Mouse (Mus musculus) CD4-positive, CD25-positive, alpha-beta regulatory T cell, adult 4 months (primary cell): ENCODE data around the gene Tmem179. TPM values are rescaled to one million over a fixed set of nuclear protein-coding genes. Genes with fewer than 3 reads are reported as not detected.

Experiments used
- ATAC-seq: one replicate; pipeline ENCODE4 v1.8.0; 2017
- polyA plus RNA-seq, 2 experiments: library from polyadenylated mRNA; unstranded; fragments of 100-300 nt; shearing (Covaris generic); gene quantifications; one replicate each; pipeline ENCODE4 v1.2.1; 2017

The Tmem179 gene
- polyA plus RNA-seq, 2 experiments from 2014 or later: not detected

DNA sequence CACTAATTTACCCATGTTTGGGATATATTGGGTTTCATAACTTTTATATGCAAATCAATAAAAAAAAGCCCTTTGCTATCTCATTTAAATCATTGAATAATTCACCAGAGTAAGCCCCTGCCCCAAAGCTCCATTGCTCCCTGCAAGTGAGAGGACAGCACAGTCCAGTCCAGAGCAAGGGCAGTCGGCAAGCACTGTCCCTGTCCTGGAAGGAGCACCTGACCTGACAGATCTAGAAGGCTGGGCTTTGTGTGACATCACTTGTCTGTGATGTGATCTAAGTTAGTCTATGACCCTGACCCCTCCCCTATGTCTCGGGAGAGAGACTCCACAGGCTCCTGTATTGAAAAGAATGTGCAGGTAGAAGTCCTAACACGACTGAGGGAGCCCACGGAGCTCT is 17.2 kb upstream of the Tmem179 start:
- ATAC-seq: no peak

DNA sequence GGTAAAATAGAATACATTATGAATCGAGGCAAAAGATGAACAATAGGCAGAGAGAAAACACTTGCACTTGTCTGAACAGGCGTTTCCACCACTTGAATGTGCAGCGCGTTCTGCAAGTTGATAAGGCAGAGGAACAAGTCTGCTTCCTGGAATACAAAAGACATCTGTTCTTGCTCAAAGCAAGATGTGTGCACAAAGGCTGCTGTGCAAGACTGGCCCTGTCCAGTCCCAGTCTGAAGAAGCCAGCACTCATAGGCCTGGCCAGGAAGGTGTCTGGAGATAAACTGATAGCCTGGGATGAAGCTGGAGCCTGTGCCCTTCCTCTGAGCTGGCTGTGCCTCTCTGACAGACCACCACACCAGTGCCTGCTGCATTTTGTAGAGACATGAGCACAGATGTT is 1.6 kb upstream of the Tmem179 start:
- ATAC-seq: no peak

DNA sequence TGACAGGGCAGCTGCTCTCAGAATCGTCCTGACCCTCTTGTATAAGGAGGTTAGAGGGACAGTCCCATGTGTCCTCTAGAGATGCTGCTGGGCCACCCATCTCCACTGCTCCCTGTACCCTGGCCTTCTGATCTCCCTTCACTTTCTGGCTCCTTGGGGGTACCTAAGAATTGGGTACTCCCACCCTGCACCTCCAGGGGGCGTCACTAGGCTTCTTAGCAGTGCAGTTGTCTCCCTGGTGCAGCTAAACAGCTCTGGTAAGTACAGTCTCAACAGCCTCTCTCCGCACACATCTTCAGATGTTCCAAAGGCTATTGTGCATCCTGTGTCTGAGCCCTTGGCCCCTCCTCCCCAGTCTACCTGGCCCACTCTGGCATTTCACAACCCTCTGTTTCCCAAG is 1.6 kb downstream of the Tmem179 start:
- ATAC-seq: no peak

DNA sequence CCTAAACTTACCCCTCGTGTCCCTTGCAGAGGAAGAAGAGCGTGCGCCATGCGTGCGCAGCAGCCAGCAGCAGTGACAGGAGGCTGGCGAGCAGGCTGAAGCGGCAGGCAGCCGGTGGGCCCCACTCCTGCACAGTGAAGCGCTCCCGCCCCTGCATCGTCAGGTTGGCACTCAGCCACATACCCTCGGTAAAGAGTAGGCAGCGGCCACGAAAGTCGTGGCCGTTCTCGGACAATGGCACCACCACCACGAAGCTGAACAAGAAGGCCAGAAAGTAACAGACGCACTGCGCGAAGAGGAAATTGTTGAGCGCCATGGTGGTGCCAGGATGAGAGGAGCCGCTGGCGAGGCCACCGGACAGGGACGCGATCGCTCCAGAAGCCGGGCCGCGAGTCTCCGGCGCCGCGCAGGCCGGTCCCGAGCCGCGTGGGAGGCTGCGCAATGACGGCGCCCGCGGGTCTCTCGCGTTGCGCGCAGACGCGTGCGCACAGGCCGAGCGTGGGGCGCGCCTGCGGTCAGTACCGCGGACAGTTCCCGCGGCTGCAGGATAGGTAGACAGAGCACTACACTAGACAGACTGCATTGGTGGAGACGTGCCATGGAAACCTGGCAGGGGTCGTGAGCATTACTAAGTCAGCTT is 5.7 kb downstream of the Tmem179 start:
- ATAC-seq: no peak

DNA sequence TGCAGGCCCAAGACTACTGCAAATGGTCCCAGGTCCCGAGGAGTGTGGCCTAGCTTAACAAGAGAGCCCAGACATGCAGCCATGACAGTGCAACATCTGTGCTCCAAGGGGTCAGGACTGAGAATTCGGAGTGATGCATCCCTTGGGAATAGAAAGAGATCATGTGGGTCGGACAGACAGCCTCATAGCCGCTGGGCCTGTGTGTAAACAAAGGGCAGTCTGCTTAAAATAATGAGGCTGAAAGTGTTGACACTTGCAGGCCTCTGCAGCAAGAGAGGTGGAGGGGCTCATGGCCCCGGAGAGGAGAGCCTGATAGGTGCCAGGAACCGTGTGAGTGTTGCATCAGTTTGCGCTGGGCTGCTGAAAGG is 6.2 kb downstream of the Tmem179 start:
- ATAC-seq: no peak

DNA sequence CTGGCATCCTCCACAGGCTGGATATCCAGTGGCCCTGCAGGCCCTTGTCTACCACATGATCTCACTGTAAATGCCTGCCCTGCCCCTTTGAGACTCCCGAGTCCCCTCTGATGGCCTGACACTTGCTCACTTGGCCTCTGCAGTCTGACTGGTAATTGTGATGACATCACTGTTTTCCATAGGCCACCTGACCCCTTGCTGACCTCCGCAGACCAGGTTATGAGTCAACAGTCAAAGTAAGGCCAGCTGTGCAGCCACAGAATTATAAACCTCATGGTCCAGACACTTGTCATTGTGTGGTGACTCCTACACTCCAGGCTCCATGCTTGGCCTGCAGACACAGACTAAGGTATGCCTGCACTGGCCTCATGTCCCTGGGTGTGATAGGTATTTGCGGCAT is 8.6 kb downstream of the Tmem179 start:
- ATAC-seq: no peak

DNA sequence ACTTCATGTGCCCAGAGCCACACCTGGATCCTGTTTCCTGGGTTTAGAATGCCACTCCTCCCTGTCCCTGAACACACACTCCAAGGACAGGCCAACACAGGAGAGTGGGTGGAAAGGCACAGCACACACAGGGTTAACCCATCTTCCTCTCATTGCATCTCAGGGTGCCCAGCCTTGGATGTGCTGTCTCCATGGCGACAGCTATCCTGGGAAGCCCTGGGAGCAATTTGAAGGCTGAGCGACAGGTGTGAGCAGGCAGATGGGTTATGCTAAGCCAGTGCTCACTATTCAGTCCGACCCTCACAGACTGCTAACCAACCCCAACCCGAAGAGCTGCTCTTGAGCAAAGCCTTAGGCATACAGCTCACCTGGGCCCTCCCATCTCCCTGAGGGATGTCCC is 9.3 kb downstream of the Tmem179 start:
- no peak for ATAC-seq

DNA sequence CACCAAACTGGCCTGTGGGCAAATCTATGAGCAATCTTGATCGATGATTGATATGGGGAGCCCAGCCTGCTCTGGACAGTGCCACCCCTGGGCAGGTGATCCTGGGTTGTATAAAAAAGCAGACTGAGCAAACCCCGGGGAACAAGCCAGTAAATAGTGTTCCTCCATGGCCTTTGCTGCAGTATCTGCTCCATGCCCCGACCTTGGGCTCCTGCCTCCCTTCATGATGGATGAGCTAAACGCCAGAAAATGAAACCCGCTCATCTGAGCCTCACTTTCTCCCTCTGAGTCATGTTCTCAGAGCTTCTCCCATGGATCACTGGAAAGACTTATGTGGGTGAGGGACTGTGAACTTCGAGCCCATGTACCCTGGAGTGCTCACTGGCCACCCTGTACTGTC is 10.3 kb downstream of the Tmem179 start:
- ATAC-seq: no peak

DNA sequence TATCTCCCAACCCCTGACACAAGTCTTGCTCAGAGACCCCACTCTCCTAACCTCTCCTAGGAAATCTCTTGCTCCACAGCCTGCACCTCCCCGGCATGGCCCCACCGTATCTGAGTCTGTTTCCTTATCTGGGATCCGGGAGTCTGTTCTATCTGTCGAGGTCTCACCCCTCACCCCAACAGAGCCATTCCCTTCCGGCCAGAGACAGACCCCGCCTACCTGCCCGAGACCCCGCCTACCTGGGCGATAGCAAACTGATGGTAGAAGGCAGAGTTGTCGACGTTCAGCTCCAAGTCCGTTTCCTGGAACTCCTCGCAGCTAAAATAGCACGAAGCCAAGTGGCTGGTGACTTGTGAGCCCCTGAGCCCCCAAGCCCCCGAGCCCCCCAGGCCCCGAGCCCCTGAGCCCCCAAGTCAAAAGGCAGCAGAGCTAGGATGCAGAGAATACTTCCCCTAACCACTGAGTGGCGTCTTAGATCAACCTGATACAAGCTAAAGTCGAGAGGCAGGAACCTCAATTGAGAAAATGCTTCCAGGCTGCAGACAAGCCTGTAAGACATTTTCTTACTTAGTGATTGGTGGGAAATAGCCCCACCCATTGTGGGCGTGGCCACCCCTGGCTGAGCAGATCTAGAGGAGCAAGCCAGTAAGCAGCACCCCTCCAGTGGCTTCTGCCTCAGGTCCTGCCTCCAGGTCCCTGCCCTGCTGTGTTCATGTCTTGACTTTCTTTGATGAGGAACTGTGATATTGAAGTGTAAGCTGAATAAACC is 13.4 kb downstream of the Tmem179 start:
- ATAC-seq: no peak

DNA sequence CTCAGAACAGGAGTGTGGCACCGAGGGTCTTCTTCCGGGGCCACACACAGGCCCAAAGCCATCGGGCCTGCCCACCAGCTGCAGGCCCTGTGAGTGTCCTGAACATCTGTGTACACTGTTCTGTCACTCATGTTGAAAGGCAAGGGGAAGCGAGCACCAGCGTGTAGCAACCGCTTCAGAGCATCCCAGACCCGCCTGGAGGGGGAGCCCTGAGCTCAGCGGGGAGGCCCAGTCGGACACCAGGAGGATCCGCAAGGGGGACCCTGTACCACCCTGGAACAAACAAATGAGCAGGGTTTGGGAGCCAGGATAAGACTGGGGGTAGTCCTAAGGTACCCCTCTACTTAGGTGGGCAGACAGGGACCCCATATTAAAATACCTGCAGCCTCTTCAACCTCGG is 17.9 kb downstream of the Tmem179 start:
- no peak for ATAC-seq

DNA sequence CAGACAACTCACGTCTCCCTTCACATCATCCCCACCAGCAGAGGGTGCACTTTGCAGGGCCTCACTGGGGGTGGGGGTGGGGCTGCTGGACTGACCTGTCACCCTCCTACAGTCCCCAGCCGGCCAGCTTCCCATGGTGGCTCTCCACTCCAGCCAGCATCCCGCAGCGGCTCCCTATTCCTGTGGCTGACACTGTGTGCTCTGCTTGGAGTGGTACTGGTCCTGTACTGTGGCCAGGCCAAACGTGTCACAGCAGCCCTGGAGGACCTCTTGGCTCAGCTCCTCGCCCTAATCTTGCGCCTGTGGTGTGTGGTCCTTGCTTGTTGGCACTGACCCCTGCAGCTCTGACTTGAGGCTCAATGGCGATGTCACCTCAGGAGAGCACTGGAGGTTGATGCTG is 18.8 kb downstream of the Tmem179 start:
- ATAC-seq: no peak

DNA sequence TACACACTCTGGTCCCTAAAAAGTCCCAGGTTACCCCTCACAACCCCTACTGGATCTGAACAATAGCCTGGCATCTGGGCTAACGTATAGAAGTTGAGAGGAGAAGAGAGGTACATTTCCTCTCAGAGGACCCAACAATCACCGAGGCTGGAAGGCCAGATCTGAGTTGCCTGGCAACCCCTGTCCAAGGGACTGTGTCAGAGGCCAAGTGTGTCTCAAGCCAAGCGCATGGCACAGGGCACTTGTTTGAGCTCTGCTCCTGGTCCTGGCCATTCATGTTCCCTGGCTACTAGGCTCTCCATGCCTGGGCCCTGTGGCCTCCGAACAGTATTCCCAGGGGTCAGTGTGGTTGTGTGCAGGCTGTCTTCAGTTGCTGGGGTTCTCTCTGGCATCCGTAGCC is 20.4 kb downstream of the Tmem179 start:
- no peak for ATAC-seq

DNA sequence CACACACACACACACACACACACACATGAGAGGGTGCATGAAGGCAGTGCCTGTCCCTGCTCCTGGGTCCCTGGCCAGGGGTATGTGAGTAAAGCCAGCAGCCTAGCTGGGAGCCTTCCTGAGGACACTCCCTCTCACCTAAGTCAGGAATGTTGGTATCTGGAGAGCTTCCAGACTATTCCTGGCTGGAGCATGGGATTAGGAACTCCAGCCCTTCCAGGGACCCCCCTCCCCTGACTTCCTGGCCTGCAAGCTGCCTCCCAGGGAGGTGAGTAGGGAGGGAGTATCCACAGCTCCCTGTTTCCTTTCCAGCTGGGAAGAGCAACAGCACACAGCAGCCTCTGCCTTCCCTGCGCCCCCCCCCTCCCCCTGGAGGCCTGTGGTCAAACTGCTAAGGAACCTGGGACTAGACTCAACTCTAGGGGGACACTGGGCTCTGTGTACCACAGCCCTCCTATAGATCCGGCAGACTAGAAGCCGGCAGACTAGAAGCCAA is 26.1 kb downstream of the Tmem179 start:
- no peak for ATAC-seq

DNA sequence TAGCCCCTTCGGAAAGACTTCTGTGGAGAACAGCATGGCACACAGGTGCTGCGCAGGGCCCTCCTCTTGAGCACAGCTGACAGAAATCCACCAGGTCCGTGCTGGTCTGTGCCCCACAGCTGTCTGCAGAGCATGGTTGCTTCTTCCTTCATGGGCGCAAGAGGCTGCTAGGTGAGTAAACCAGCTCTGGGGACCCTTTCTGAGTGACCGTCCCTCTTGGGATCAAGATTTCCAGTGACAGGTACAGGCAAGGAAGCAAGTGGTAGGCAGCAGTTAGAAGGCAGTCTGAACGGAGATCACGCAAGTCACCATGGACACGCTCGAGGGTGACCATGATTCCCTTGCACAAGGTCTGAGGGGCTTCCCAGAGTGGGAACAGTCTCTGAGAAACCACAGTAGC is 27.0 kb downstream of the Tmem179 start:
- no peak for ATAC-seq

DNA sequence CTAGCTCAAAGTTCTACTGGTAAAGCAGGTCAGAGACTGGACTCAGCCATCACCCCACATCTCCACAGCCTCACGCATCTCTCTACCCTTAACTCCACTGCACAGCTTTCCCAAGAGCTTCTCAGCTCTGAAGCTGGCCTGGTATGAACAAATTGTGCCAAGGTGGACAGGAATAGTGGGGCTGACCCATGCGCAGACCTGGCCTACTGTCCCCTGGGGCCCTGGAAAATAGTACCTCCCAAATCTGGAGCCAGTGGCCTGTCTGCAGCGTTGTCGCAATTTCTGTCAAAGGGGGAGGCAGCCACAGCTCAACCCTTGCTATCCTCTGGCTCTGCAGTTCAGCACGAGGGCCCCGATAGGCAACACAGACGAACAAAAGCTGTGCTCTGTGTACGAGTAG is 27.4 kb downstream of the Tmem179 start, which contains the start of gene A530016L24Rik:
Gene A530016L24Rik (plus strand): TSS at position 315 of the 400 bp plus-strand sequence.
- ATAC-seq: no peak

DNA sequence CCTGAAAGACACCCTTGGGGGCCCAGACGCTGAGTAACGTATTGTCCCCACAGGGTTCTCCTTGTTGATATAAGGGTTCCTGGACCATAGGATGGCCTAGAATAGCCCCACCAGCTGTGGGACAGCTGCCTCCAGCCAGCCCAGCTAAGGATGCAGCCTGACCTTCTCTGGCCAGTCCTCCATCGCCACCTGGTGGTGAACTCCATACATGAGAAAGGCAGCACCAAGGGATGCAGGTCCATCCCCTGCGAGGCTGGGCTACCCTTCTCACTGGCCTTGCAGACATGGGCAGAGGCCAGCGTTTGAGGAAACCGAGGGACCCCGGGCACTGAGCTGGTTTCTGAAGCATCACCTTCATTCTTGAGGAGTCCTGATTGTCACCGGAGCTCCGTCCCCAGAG is 42.8 kb downstream of the Tmem179 start:
- ATAC-seq: no peak

DNA sequence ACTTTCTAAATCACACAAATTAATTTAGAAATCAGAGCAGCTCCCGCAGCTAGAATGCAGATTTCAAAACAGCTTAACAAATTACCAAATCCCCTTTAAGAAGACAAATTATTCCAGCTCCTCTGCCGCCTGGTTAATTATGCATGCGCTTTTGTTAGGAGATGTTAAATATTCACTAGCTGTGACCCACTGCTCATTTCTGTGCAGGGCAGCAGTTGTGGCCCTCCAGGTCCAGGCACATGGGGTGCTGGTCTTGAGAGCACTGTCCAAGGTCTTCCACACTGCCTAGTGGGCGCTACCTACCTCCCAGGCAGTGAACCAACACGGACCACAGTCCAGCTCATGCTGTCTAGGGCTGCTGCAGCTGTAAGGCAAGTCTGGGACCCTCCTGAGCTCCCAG is 46.3 kb downstream of the Tmem179 start:
- no peak for ATAC-seq

DNA sequence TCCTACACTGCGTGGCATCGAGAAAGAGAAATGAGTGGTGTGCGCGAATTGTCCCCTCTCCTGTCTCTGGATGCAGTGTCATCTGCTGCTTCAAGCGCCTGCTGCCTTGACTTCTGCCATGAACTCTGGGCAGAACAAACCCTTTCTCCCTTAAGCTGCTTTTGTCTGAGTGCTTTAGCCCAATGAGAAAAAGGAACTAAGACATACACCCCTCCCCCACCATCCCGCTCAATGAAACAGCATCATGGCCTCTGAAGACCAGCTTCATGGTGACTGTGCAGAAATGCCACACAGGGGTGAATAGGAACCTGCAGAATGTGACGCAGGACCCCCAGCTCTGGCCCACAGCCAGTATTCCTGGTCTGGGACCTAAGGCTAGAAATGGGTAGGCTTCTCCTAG is 47.2 kb downstream of the Tmem179 start:
- no peak for ATAC-seq

DNA sequence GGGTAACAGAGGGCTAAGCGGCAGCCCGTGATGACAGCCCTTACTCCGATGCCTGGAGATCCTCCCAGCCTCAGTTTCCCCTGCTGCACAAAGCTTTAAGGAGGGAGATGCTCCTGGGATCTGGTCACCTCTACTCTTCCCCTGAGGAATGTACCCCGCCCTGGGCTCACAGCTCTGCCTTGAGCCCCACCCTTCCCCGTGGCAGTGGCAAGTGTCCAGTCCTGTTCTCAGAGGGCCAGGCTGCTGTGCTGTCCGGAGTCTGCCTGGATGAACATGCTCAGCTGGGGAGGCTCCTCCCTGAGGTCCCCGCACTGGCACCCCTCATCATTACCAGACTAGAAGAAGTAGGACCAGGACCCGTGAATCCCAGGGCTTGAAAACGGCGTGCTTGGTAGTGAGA is 49.2 kb downstream of the Tmem179 start:
- ATAC-seq: no peak

DNA sequence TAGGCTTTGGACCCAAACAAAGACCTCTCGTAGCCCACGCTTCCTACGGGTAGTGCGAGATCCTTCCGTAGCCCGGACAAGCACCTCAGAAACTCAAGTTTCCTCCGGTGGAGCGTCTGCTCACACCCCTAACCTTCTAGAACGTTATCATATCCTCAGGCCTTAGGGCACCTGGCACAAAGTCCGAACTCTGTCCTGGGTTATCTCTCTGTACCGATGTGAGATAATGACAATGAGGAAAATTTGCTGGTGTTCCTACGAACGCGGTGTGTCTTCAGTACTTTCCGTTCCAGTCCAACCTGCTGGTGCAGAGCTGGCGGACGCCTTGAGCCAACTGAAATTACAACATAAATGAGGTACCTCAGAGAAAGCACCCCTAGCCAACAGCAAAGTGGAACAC is 50.6 kb downstream of the Tmem179 start:
- ATAC-seq: no peak

DNA sequence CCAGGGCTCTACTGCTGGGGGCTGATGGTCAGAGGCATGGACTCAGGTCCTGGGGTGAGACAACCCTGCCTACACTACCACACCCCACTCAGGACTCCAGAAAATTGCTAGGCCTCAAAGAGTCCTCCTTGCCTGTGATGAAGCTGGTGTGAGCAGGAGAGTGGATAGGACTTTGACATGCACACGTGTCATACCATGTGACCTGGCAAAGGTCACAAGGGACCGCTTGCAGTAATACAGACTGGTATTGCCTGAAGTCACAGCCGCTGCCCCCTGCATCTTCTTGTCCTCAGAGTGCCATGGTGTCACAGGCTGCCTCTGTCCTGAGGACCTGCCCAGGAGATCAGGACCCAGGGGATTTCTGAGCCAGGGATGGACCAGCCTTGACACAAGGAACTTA is 52.0 kb downstream of the Tmem179 start:
- ATAC-seq: no peak

DNA sequence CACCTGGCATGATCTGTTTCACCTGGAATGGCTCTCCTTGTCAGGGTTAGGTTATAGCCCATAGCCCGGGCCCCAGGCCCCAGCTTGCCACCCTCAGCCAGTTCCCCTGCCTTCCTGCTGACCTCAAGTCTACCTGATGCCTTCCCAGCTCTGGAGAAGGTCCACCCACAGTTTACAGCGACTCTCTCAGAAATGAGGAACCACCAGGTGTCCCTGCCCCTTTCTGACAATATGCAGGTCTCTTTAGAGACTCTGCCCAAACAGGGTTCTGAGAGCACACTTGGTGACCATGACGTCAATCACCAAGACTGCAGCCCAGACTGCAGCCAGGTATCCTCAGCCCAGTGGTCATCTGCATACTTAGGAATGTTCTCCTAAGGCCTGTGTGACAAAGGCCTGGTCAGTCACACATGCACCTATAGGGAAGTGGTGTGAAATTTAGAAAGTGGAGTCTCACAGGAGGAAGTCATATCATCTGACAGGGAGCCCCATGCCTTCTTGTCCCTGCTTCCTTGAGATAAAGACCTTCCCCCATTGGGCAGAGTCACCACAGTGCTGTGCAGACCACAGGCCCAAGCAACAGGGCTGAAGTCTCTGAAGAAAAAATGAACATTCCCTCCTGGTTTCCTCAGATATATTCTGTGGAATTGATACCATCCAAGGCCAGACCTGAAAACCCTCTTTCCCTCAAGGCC is 52.6 kb downstream of the Tmem179 start:
- no peak for ATAC-seq

DNA sequence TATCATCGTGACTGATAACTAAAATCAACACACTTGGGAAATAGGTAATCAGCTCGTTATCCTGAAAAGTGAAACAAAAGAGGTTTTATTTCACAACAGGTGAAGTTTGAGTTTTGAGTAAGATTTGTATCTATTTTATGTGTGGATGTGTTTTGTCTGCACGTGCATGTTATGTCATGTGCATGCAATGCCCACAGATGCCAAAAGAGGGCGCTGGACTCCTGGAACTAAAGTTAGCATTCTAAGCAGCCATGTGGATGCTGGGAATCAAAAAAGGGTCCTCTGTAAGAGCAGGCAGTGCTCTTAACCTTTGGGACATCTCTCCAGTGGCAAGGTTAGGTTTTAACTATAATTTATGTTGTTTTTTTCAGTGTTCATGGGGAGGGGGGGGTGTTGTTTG is 53.3 kb downstream of the Tmem179 start:
- ATAC-seq: no peak

DNA sequence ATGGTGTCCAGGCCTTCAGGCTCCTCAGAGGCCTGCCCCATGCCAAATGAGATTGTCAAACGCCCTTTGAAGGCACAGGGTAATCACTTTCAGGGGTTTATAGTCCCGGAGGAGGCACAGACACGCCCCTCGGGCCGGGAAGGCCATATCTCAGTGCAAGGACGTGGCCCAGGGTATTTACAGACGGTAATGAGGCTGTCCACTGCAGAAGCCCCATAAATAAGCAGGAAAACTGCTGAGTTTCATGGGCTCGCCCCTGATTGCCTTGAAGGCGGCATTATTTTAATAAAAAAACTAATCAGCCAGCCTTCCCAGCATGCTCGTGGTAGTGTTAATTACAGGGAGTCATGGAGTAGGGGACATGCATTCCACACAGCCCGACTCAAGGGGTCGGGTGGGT is 54.1 kb downstream of the Tmem179 start:
- no peak for ATAC-seq
